Mouse (Mus musculus) MEL (cell line): ENCODE measurements around the gene Ncmap.

ENCODE experiments used
- CTCF ChIP-seq, 3 experiments: IDR thresholded peaks in 2 of 3; conservative IDR thresholded peaks in 1 of 3; 2 replicates each; pipeline ENCODE4 v1.5.1; 2011 to 2012; ENCODE audit warnings: low read length in 3 of 3, low read depth in 2 of 3, mild to moderate bottlenecking in 2 of 3, improper control_type of control experiment in 1 of 3, inconsistent platforms in 1 of 3, mixed read lengths in 1 of 3, moderate library complexity in 1 of 3; ENCODE audit not compliant: control insufficient read depth in 1 of 3, insufficient read depth in 1 of 3, poor library complexity in 1 of 3, severe bottlenecking in 1 of 3
- RAD21 ChIP-seq: IDR thresholded peaks from 2 replicates; pipeline ENCODE4 v1.6.1; 2011; ENCODE audit warnings: mild to moderate bottlenecking, low read depth, low read length, improper control_type of control experiment

DNA sequence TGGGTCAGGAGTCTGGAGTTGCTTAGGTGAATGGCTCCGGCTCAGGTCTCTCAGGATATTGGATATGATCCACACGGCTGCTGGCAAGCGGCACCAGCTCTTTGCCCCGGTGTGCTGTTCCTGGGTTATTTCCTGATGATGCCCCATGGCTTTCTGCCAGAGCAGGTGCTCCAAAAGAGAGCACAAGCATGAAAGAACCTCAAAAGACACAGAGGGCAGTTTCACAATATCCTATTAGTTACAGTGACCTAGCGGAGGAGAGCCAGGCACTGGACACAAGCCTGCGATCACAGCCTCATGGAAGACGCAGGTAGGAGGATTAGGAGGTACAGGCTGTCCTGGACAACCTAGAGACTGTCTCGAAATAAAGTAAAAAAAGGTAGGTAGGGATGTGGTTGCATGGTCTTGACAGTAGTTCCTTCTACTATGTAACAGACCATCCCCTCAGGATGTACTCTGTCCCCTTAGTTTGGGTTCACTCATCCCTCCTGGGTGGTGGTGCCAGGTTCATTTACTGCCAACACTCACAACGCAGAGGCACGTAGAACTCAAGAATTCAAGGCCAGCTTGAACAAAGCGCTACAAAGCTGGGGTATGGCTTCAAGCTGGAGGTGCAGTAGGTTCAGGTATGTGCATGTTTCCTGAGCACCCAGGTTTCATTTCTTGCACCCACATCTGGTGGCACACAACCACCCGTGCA, 40.7 kb downstream of the Ncmap start:
- TF ChIP-seq RAD21 (no peak), CTCF (IDR thresholded peaks at IDR 0.05 in 2 of 3, conservative IDR thresholded peaks at IDR 0.05 in 1 of 3; ENCODE audit: control insufficient read depth in 1 of 3, insufficient read depth in 1 of 3, low read depth in 2 of 3, low read length in 3 of 3, poor library complexity in 1 of 3, severe bottlenecking in 1 of 3) (no peak)
